Mouse (Mus musculus) left cerebral cortex, postnatal 14 days (tissue): Measurements from ENCODE around the gene Yipf3. TPM values are rescaled to one million over a fixed set of nuclear protein-coding genes. Genes with fewer than 3 reads are reported as not detected.
A peak's percentile ranks its signal among the peaks of the same experiment; 100 is the strongest.

Experiments used
- DNase-seq, 2 experiments: peaks; one replicate each; pipeline ENCODE4 v3.0.0; 2021 to 2022; ENCODE audit warnings: low spot score in 2 of 2, mixed read lengths in 1 of 2
- intact Hi-C: fragments of 180-260 bp; cut with DNase I; formaldehyde crosslinking; loops from one replicate; pipeline ENCODE4 v1.15.1; 2025
- total RNA-seq, 2 experiments: library from RNA; stranded (reverse); gene quantifications; 2 replicates each; pipeline ENCODE4 v1.2.3; 2021

Gene Yipf3
- total RNA-seq, 2 experiments from 2014 or later, result 82.1 to 99.3 TPM

GRCm38 (mm10) chr17:46275034-46275433 is 27.2 kb downstream of the Yipf3 start:
- no peak for DNase-seq
- intact Hi-C loops, result no loop called here

DNA sequence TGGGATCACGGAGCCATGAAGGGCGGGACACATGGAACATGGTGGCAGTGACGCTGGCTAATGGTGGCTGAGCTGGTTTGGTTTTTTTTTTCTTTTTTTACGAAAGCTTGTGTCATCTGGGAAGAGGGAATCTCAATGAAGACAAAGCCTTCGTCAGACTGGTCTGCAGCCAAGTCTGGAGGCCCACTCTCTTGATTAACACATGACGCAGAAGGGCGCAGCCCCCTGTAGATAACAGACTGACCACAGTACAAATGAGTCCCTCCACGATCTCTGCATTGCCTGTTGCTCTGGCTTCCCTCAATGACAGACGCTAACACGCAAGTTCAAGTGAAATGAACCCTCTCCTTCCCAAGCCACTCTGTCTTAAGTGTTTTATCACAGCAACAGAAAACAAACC is 27.6 kb downstream of the Yipf3 start:
- DNase-seq, result no peak
- intact Hi-C loops, result no loop called here

GRCm38 (mm10) chr17:46277586-46277985 is 29.7 kb downstream of the Yipf3 start:
- intact Hi-C loops, result no loop called here
- DNase-seq, result no peak

DNA sequence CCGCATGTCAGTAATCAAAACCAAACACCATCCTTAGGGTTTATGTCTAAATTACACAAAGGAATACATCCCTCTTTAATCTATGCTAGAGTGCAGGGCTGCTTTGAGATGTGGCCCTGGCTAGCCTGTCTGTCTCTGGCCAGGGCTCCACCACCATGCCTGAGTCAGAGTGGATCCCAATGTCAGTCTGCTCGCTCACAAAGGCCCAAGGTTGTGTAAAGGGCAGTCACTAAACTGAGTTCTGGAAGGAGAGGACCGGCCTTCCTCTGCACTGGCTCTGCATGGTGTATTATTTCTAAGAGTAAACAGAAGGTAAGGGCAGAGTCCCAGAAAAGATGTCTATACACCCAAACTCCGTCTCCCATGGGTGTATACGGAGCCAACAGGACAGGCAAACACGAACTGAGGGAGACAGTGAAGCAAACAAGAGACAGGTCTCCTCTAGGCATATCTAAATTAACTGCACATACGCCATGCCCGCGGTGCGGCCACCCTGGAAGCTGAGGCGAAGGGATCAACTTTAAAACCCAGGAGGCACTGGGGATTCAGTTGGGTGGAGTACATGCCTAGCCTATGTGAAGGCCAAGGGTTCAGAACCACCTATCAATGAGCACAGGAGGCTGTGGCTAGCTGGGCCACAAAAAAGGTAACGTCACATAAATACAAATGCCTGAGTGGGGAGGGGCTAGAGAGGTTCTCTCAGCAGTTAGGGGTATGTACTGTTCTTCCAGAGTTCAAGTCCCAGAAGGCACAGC is 30.3 kb downstream of the Yipf3 start:
- intact Hi-C loops, result no loop called here
- no peak for DNase-seq

DNA sequence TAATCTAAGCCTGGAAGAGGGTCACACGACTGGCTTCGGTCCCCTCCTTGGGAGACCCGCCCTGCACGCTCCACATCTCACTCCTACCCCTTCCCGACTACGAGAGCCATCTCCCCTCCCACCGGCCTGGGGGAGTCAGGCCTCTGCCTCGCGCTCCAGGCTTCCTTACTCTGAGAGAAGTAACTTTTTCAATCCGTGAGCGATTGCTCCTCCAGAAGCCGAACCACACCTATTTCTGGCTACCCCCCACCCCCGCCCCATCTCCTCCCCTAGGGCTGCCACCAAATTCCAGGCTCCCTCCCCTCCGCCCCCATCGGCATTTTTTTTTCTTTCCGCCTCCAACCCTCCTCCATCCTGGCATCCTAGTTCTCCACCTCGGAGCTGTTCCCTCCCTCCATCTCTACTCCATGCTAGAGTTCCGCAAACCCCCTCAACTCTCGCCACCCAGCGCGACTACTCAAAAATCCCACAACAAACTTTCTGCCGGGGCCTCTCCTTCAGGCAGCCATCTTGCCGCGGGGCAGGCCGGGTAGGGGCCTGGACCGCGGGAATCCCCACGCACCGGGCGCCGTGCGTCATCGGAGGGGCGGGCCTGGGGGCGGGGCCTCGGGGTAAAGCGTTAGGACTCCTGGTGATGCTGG is 34.7 kb downstream of the Yipf3 start, which contains the start of gene Tjap1:
Gene Tjap1, minus strand, starts transcription at position 544 of the 641 bp plus-strand sequence.
- intact Hi-C loops, result no loop called here
- peak; percentile 64 to 86 for DNase-seq

GRCm38 (mm10) chr17:46283140-46283539 is 35.3 kb downstream of the Yipf3 start:
- intact Hi-C loops, result no loop called here

GRCm38 (mm10) chr17:46283911-46284310 is 36.0 kb downstream of the Yipf3 start:
- no peak for DNase-seq
- intact Hi-C loops, result no loop called here

More at GRCm38 (mm10) chr17:46283140-46283539, 35.3 kb downstream of the Yipf3 start:
- no peak for DNase-seq

DNA sequence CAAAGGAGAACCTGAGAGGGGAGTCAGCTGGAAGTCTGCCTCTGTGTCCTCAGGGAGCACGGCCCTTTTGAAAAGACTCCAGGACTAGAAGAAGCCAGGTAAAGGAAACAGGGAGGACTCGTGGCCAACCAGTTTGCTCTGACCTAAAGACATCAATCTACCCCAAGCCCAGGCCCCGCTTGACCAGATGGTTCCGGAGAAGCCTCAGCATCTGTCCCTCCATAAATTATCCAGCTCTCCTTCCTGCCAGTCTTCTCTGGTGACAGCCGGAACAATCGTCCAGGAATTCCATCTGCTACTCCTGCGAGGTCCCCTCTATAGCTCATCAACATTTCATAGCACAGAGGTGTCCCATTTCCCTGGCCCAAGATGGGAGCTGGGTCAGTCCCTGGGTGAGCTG is 36.8 kb downstream of the Yipf3 start:
- DNase-seq, result no peak
- intact Hi-C loops, result no loop called here

- no peak for DNase-seq
- intact Hi-C loops, result no loop called here
Observed at GRCm38 (mm10) chr17:46285407-46285806, 37.5 kb downstream of the Yipf3 start.

DNA sequence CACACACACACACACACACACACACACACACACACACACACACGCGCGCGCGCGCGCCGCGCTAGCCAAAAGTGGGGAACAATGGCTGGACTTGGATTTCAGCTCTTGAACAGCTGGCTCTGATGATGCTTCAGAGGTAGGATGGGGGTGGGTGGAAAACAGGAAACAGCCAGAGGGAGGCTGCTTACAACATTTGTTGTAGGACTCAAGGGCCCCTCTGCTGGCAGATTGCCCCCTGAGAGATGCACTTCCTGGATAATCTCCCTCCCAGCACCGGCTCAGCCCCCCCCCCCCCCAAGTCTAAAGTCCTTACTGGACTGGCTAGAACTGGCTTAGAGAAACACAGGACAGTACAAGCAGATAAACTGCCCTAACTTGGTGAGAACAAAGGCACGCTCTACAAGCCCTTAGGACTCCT is 39.8 kb downstream of the Yipf3 start:
- intact Hi-C loops, result no loop called here

GRCm38 (mm10) chr17:46296601-46297000 is 48.7 kb downstream of the Yipf3 start:
- intact Hi-C loops, result no loop called here
- DNase-seq, result no peak

More for the DNA sequence above, 39.8 kb downstream of the Yipf3 start:
- no peak for DNase-seq

- no peak for DNase-seq
Observed at GRCm38 (mm10) chr17:46297028-46297363, 49.1 kb downstream of the Yipf3 start.

DNA sequence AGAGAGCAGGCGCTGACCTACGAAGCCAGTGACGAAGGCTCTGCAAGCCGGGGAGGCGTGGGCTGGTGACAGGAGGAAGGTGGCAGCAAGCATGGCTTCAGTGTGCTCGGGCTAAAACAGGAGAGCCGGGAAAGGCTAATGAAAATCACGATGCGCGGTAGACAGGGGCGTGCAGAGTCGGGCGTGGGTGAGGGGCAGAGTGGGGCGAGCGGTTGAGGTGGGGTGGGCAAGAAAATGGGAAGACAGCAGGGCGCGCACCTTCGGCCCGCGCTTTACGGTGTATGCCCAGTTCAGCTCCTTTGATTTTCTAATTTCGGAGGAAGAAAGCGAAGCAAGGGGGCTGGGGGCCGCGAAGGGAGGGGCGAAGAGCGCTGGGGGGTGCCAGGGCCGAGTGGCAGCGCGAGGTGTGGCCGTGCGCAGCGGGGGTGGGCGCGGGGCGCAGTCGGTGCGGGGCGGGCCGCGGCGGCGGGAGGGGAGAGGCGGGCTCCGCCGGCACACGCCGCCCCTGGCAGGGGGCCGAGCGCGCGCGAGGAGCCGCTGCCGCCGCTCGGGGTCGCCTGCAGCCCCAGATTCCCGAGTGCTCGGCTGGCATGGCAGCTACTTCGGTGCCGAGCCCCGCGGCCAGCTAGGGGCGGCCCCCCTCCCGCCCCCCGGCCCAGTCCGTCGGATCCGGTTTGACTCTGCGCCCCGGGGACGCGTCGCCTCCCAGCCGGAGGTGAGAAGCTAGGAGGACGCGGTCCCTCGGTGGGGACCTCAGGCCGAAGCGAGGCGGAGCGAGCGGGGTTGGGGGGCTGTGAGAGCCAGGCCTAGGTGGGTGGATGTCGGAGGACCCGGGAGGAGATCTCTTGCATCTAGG is 49.7 kb downstream of the Yipf3 start, which contains the start of gene Dlk2:
Gene Dlk2, plus strand, starts transcription at position 58 of the 856 bp plus-strand sequence.
- intact Hi-C loops, result loop anchor here (2.0 kb wide), 1 partner anchor 31 kb away; no protein-coding TSS in a partner anchor
- DNase-seq, result peak; percentile 61 to 65

More at GRCm38 (mm10) chr17:46297028-46297363, 49.1 kb downstream of the Yipf3 start:
- intact Hi-C loops, result no loop called here

DNA sequence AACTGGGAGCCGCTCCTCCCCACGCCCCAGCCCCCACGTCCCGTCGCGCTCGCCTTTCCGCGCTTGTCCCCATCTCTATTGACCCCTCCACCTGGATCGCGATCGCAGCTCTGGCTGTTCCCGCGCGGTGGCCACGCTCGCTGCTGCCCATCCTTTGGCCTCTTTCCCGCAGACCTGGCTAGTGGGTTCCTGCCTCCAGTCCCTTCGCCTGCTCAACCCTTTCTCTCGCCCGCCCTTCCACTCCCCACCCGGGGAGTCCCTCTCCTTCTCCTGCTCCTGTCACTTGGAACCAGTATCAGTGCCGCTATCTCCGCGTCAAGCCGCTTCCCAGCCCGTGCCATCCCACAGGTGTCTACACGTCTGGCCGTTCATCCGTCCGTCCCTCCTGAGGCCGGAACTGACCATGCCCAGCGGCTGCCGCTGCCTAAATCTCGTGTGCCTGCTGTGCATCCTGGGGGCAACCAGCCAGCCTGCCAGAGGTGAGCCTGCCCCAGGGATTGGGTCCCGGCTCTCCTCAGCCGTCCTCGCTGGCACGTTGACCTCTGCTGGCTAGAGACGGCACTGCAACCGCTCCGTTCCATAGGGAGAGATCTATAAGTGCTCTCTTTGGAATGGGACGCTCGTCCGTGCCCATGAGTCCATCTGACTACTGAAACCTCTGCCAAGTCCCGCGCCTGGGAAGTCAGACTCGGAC is 50.5 kb downstream of the Yipf3 start:
- intact Hi-C loops, result loop anchor here (2.0 kb wide), 1 partner anchor 32 kb away; no protein-coding TSS in a partner anchor
- DNase-seq, result peak; percentile 85 to 86

DNA sequence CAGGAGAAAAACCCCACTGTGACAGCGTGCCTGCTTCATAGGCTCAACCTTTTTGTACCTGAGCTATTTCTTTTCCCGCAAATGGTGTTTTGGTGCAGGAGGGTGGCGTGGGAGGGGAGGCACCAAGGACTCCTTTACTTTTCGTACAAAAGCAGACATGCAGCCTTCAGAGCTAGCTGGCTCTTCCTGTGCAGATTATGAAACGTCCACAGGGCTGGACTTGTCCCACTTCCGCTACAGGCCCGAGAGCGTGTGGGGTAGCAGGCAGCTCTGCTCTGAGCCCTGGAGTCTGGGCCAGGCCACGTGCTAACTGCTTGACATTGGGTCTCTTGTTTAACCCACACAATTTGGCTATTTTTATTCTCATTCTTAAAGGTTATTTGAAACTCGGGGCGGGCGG is 54.0 kb downstream of the Yipf3 start:
- DNase-seq, result no peak
- intact Hi-C loops, result no loop called here
